Mouse (Mus musculus): ENCODE measurements around the gene Lmf2. TPM values are rescaled to one million over a fixed set of nuclear protein-coding genes. Genes with fewer than 3 reads are reported as not detected.
A peak's percentile ranks its signal among the peaks of the same experiment; 100 is the strongest.

The Lmf2 gene
- total RNA-seq, 2 experiments from 2014 or later: 11.4 to 12.5 TPM

- no peak for DNase-seq (ENCODE audit: low spot score)
Measured at GRCm38 (mm10) chr15:89322670-89323522, 32.6 kb downstream of the Lmf2 start, which contains the start of gene Adm2. Adm2 (plus strand) TSS chr15:89322720.

- DNase-seq (ENCODE audit: low spot score): no peak
Measured at GRCm38 (mm10) chr15:89321264-89321663, 34.2 kb downstream of the Lmf2 start.

GRCm38 (mm10) chr15:89316146-89316545 lies 39.3 kb downstream of the Lmf2 start:
- no peak for DNase-seq (ENCODE audit: low spot score)

- peak; percentile 99 for DNase-seq (ENCODE audit: low spot score)
Measured at GRCm38 (mm10) chr15:89315190-89315731, 40.2 kb downstream of the Lmf2 start, which contains the start of gene Sbf1. Sbf1 (minus strand) TSS chr15:89315311.

GRCm38 (mm10) chr15:89314511-89315189 lies 40.8 kb downstream of the Lmf2 start:
- DNase-seq (ENCODE audit: low spot score): no peak

GRCm38 (mm10) chr15:89314107-89314506 lies 41.4 kb downstream of the Lmf2 start:
- no peak for DNase-seq (ENCODE audit: low spot score)

GRCm38 (mm10) chr15:89313359-89313758 lies 42.1 kb downstream of the Lmf2 start:
- DNase-seq (ENCODE audit: low spot score): no peak

- DNase-seq (ENCODE audit: low spot score): no peak
Measured at GRCm38 (mm10) chr15:89309962-89310498, 45.4 kb downstream of the Lmf2 start.

GRCm38 (mm10) chr15:89308406-89309139 lies 46.9 kb downstream of the Lmf2 start:
- no peak for DNase-seq (ENCODE audit: low spot score)

GRCm38 (mm10) chr15:89307461-89307860 lies 48.0 kb downstream of the Lmf2 start:
- no peak for DNase-seq (ENCODE audit: low spot score)

GRCm38 (mm10) chr15:89305966-89306365 lies 49.5 kb downstream of the Lmf2 start:
- no peak for DNase-seq (ENCODE audit: low spot score)

Small RNA genes lying within 50 kb of the gene (microRNA-seq; reads per million reads assigned to microRNA genes)
- 1.0 reads per million for gene Mir6959

Other genes with a start within 250 kb of the Lmf2 start
- 1 to 10 TPM; 6.9 to 8.4 TPM for gene Tubgcp6, start 232.5 kb downstream of the Lmf2 start, total RNA-seq (2021)
- gene Hdac10, start 227.0 kb downstream of the Lmf2 start, total RNA-seq (2021): 1 to 10 TPM; 5.7 to 5.9 TPM
- 100 to 1,000 TPM; 142 to 145 TPM for gene Mapk12, start 215.0 kb downstream of the Lmf2 start, total RNA-seq (2021)
- gene Mapk11, start 206.0 kb downstream of the Lmf2 start, total RNA-seq (2021): 1 to 10 TPM in 1 of 2 experiments, under 1 TPM in 1; 0.89 to 1.9 TPM
- 1 to 10 TPM; 4.0 to 8.2 TPM for gene Plxnb2, start 174.9 kb downstream of the Lmf2 start, total RNA-seq (2021)
- gene Dennd6b, start 159.2 kb downstream of the Lmf2 start, total RNA-seq (2021): 1 to 10 TPM; 8.8 to 9.6 TPM
- 10 to 100 TPM; 90.7 to 93.0 TPM for gene Ppp6r2, start 144.1 kb downstream of the Lmf2 start, total RNA-seq (2021)
- 10 to 100 TPM; 59.4 to 61.0 TPM for gene Sbf1, start 40.3 kb downstream of the Lmf2 start, total RNA-seq (2021)
- gene Adm2, start 32.9 kb downstream of the Lmf2 start, total RNA-seq (2021): not detected
- under 1 TPM in 1 of 2 experiments, not detected in 1; 0.48 TPM for gene Miox, start 21.3 kb downstream of the Lmf2 start, total RNA-seq (2021)
- gene Ncaph2, start 60 bp upstream of the Lmf2 start, total RNA-seq (2021): 10 to 100 TPM; 39.2 to 46.1 TPM
- gene Sco2, start 18.2 kb upstream of the Lmf2 start, total RNA-seq (2021): 10 to 100 TPM; 12.4 to 13.9 TPM
- gene Tymp, start 21.4 kb upstream of the Lmf2 start, total RNA-seq (2021): under 1 TPM; 0.31 to 0.43 TPM
- gene Odf3b, start 23.6 kb upstream of the Lmf2 start, total RNA-seq (2021): under 1 TPM in 1 of 2 experiments, not detected in 1; 0.64 TPM
- not detected for gene Klhdc7b, start 29.3 kb upstream of the Lmf2 start, total RNA-seq (2021)
- not detected for gene Syce3, start 54.8 kb upstream of the Lmf2 start, total RNA-seq (2021)
- 100 to 1,000 TPM; 287 to 338 TPM for gene Cpt1b, start 70.2 kb upstream of the Lmf2 start, total RNA-seq (2021)
- under 1 TPM; 0.23 to 0.28 TPM for gene C730034F03Rik, start 73.9 kb upstream of the Lmf2 start, total RNA-seq (2021)
- under 1 TPM in 1 of 2 experiments, not detected in 1; 0.52 TPM for gene Gm44502, start 74.0 kb upstream of the Lmf2 start, total RNA-seq (2021)
- 10 to 100 TPM; 19.7 to 27.0 TPM for gene Chkb, start 74.2 kb upstream of the Lmf2 start, total RNA-seq (2021)
- under 1 TPM; 0.25 to 0.57 TPM for gene Mapk8ip2, start 98.3 kb upstream of the Lmf2 start, total RNA-seq (2021)
- gene Arsa, start 121.8 kb upstream of the Lmf2 start, total RNA-seq (2021): 1 to 10 TPM; 2.8 to 4.0 TPM
- gene Shank3, start 144.0 kb upstream of the Lmf2 start, total RNA-seq (2021): 10 to 100 TPM in 1 of 2 experiments, 1 to 10 TPM in 1; 8.9 to 12.6 TPM
- gene Acr, start 212.7 kb upstream of the Lmf2 start, total RNA-seq (2021): not detected
- 1 to 10 TPM; 2.1 to 2.4 TPM for gene Rabl2, start 236.3 kb upstream of the Lmf2 start, total RNA-seq (2021)